Mouse (Mus musculus): Measurements from ENCODE around the gene Itpk1.

Gene Itpk1

GRCm38 (mm10) chr12:102704457-102705198, at the start of gene Itpk1:
Gene Itpk1 (minus strand): TSS chr12:102704930.
- peak; percentile 50 for DNase-seq

- no peak for DNase-seq
These were observed 43.5 kb upstream of the Itpk1 start for GRCm38 (mm10) chr12:102748256-102748655.

- peak; percentile 55 for DNase-seq
These were observed 40.1 kb upstream of the Itpk1 start for GRCm38 (mm10) chr12:102744839-102745238.

DNA sequence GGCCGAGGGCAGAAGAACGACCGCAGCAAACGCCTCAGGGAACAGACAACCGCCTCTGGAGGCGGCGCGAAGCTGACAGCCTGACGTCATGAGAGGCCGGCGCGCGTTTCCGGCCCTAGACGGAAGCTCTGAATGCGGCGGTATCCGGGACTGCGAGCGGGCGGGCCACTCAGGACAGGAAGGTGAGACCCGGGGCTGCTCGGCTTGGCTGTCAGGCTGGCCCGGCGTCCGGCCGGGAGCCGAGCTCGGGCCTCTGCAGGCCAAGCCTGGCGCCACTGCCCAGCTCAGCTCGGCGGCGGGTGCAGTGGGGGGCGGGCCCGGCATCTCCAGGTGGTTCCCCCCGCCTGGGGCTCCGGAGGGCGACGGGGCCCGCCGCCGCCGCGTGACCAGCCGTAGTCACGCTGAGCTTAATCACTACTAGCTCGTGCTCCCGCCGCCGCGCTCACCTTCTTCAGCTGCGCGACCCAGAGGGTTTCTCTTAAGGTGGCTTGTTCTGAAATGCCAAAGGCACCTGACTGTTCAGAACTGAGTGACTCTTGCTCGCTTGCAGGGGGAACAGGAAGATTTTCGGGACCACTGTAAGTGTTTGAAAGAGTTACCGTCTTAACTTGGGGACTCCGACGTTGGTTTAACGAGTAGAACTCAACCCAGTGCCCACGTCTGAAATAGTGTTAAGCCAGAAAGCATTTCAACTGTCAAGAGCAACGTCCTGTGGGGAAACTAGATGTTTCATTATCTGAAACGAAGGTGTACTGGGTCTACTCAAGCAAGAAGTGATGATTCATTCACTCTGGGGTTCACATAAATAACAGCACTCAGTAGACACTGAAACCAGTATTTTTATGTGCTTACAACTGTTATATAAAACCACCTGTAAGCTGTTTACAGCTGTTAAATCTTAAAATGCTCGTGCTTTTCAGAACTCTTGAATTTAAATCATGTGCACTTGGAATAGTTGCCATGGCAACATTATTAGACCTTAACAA, 39.2 kb upstream of the Itpk1 start, which contains the start of the genes Moap1 and Tmem251:
TSS of gene Moap1 (minus strand) at position 73 of the 986 bp plus-strand sequence.
TSS of gene Tmem251 (plus strand) at position 174 of the 986 bp plus-strand sequence.
- DNase-seq = peak; percentile 94

DNA sequence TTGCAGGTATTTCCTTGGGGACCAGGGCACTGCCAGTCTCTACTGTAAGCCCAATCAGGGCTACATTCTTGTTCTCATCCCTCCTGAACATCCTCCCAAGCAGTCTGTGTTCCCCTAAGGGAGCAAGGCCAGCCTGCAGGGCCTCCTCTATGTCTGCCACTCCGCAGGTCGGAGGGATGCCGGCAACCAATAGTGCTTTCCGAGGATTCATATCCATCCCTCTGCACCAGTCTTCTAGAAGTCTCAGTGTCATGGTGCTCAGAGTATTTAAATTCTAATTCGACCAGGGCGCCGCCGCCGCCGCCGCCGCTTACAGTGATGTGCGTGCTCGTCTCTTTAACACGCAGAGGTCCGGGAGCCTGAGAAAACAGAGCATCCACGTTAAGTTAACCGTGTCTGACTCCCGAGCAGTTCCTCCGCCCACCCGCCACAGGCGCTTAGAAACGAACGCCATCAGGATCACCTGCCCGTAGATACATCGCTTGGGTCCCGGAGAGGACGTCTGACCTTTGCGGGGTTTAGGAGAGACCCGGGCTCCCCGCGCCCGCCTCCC, 38.4 kb upstream of the Itpk1 start:
- DNase-seq = no peak

DNA sequence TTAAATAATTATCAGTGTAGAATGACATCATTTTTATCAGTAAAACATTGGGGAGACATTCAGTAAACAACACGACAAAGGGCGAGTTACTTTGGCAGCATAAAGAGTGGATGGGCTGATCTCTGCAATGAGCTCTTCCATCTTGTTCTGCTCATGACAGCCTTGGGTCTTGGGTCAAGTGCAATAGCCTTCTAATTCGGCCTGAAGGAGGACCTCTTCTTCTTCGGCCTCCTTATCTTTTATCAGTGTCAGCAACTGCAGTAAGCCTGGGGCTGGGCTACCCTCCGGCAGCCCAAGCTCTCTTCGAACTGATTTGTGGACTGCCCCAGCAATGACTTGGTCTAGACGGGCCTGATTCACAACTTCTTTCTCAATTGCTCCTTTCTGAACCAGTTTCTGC, 37.3 kb upstream of the Itpk1 start:
- DNase-seq = no peak

DNA sequence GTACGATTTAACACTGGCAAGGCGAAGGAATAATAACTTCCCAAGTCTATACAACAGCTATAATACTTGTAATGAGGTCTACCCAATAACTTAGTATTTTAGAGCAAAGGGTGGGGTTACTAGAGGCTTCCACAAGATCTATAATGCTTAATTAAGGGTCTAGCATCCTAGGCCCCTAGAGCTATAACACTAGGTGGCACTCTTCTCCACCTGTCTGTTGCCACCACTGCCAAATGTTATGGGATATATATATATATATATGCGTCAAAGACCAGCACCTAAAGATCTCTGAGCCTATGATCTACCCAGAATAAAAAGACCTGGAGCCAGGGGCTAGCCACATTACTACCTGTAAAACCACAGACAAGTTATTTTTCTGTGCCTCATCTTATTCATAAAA, 35.6 kb upstream of the Itpk1 start:
- peak; percentile 65 for DNase-seq

GRCm38 (mm10) chr12:102739096-102739495, 34.4 kb upstream of the Itpk1 start:
- DNase-seq = no peak

DNA sequence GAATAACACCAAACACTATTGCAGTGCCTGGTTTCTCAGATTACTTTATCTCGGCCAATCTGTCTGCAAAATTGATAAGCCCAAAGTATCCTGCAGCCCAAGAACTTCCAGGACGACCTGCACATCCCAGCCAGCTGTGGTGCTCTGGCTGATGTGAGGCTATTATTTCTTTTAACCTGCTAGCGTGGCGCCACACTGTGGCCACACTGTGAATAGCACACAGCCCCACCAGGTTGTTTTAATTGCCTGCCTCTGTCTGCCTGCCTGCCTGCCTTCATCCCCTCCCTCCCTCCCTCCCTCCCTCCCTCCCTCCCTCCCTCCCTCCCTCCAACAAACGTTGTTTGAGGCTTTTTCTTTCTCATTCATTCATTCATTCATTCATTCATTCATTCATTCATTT, 28.7 kb upstream of the Itpk1 start:
- DNase-seq = peak; percentile 79

GRCm38 (mm10) chr12:102730798-102731619, 26.3 kb upstream of the Itpk1 start:
- DNase-seq = peak; percentile 22

- DNase-seq = peak; percentile 87
These were observed 25.4 kb upstream of the Itpk1 start for GRCm38 (mm10) chr12:102729855-102730797.

DNA sequence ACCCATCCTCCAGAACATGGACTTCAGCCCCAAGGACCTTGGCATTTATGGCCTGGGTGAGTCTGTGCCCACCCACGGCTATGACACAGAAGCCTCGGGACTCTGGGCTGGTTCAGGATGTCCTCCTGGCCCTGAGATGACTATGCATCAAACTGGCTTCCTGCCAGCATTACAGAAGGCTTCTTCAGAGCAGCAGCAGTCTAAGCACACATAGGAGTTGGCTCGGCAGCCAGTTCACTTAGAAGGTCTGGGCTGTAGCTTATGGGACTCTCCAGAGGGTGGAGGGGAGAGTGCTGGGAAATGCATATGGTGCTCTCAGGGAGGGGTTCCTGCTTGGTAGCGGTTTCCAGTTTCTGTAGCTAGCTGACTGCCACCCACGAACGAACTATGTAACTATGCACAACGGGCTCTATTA, 21.0 kb upstream of the Itpk1 start:
- no peak for DNase-seq

DNA sequence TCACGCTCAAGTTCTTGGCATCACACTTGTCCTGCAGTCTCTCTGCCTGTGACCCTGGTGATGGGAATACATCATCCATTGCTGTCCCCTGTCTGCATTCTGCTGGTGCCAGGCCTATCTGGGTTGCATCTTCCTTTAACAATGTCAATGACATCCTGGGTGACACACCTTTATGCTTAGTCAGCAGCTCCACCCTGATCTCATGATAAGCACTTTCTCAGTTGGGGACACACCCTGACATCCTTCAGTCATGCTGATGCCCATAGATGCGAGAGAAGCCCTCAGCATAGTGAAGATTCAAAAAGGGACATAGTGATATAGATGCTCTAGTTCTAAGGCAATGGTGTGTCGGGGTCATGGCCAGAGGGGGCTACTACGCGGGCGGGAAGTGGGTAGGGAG, 20.4 kb upstream of the Itpk1 start:
- no peak for DNase-seq

- DNase-seq = no peak
These were observed 19.1 kb upstream of the Itpk1 start for GRCm38 (mm10) chr12:102723861-102724260.

DNA sequence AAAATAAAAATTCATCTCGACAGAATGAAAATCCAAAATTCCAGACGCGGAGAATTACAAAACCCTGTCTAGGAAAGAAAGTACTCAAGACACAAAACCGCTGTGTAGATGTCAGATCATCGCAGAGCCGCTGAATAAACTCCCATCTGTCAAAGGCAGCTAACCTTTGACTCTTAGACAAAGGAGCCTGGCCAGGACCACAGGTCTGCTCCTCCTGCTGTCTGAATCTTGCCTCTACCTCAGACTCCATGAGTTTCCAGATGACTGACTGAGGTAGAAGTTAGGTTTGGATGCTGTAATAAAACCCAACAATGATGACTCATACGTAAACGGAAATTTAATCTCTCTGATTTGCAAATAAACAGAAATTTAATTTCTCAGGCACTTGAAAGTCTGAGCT, 18.2 kb upstream of the Itpk1 start:
- no peak for DNase-seq

DNA sequence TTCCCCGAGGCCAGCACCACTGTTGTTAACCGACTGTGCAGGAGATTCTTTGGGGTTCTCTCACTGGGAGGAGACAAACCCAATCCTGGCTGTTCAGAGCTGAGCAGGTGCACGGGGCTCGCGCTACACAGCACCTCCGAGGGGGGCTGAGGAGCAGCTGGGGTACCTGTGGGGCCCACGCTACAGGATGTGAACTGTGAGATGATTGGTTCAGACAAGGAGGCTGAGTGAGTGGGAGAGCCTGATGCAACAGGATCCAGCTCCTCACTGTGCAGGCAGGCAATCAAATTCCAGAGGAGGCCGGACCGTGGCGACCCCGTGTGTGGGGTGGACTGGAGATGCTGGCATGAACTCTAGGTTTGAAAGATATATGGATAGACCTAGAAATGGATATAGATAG, 17.7 kb upstream of the Itpk1 start:
- no peak for DNase-seq

DNA sequence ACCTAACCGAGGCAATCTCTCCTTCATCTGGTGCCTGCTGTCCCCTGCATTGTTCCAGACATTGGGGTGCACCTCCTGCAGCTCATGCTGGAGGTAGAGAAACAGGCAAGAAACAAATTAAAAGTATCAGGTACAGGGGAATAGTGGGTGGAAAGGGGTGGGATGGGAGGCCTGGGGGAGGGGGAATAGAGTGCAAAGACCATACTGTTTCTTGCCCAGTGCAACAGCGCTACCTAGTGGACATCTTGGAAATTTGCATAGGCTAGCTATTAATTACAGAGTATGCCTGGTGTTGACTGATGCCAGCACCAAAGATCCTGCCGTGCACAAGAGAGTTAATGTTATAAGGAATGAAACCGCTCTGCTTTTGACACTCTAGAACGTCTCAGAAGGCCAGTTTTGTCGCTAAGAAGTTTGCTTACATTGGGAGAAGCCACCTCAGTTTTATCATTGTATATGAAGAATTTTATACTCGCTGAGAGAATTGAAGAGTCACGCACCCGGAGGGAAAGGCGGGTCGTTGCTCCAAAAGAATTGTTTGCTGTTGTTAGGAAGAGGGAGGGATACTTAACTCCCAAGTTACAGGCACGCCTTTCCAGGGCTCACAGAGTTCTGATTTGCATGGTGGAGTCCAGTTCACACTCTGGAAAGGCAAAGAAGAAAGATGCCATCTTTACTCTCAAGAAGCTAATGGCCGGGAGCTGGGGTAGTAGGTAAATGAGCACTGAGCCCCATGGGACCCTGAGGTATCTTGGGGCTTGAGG, 15.0 kb upstream of the Itpk1 start:
- no peak for DNase-seq

- no peak for DNase-seq
These were observed 10.1 kb upstream of the Itpk1 start for GRCm38 (mm10) chr12:102714654-102715395.

DNA sequence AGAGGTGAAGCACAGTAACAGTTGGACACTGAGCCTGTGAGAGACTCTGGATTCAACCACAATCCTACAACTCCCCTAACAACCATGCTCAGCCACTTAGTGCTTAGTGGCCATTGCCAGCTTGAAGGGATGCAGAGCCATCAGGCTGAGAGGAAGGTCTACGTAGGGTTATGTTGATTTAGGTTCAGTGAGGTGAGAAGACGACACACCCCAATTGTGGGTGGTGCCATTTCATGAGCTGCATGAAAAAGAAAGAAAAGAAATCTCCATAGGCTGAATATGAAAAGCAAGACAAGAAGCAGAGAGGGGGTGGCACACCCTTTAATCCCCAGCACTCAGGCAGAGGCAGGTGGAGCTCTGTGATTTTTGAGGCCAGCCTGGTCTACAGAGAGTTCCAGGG, 9.4 kb upstream of the Itpk1 start:
- no peak for DNase-seq
